Mouse (Mus musculus) gastrocnemius, adult 2 months (tissue): Measurements from ENCODE around the gene Borcs7. TPM values are rescaled to one million over a fixed set of nuclear protein-coding genes. Genes with fewer than 3 reads are reported as not detected.

Experiments used
- DNase-seq: peaks from one replicate; pipeline ENCODE4 v3.0.0; 2022
- H3K27ac ChIP-seq: fragments of 200-600 bp; 2 replicates; pipeline ENCODE4 v1.8.1; 2022; ENCODE audit warnings: mild to moderate bottlenecking
- H3K4me3 ChIP-seq: fragments of 200-600 bp; 2 replicates; pipeline ENCODE4 v1.8.1; 2022; ENCODE audit warnings: mild to moderate bottlenecking, moderate library complexity
- CTCF ChIP-seq: fragments of 200-600 bp; IDR thresholded peaks from 2 replicates; pipeline ENCODE4 v1.8.1; 2022; ENCODE audit warnings: antibody characterized with exemption, mild to moderate bottlenecking, moderate library complexity
- intact Hi-C: fragments of 180-260 bp; cut with DNase I; formaldehyde crosslinking; loops from one replicate; pipeline ENCODE4 v1.15.1; 2025
- long read RNA-seq, 2 experiments: library from polyadenylated mRNA; stranded (forward); transcript quantifications; one replicate each; pipeline ENCODE4 v2.0.0; 2021
- total RNA-seq, 2 experiments: library from RNA; stranded (reverse); gene quantifications; 2 replicates each; pipeline ENCODE4 v1.2.3; 2021

Gene Borcs7
- 10 to 100 TPM; 12.1 to 12.2 TPM for total RNA-seq
- long read RNA-seq, experiment 1, transcript Borcs7-201 (5 exons, 2,176 nt): major isoform, 24 of 33 reads
- long read RNA-seq, experiment 1, partial matches to known transcripts: 1 of 33 reads
- long read RNA-seq, experiment 1, other reads (novel, unspliced or antisense): 8 of 33 reads
- long read RNA-seq, experiment 2, transcript Borcs7-201 (5 exons, 2,176 nt): major isoform, 40 of 49 reads
- long read RNA-seq, experiment 2, partial matches to known transcripts: 1 of 49 reads
- long read RNA-seq, experiment 2, other reads (novel, unspliced or antisense): 8 of 49 reads

DNA sequence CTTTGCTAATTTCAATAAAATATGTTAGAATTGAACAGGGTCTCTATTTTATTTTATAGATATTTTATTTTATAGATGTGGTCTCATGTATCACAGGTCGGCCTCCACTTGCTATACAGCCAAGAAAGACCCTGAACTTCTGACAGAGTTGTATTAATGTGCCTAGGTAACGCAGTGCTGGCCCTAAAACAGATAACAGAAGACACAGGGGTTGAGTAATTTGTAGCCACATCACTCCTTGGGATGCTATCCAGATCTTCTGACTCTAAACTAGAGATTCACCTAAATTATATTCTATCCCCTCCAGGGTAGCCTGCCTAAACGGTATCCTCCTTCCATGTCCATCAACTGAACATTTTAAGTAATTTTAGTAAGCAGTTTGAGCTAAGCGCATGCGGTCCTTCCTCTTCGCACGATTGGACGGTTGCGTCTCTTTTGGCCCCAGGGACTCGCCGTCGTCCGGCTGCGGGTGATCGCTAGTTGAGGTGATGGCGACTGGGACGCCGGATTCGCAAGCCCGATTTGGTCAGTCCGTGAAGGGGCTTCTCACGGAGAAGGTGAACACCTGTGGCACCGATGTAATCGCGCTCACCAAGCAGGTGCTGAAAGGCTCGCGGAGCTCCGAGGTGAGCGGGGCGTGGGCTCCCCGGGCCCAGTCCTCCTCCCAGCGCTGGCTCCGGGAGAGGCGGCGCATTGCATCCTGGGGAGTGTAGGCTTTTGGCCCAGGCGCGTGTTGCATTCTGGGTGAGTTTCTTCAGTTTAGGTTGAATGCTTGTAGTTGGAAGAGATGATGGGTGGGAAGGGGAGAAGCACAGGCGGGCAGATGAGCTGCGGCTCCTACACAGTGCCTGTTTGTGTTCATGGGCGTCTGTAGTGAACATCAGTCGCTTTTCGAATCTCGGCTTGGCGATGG is at the start of gene Borcs7:
Gene Borcs7 (plus strand): TSS at position 447 of the 913 bp plus-strand sequence.
- peak; percentile 90 for DNase-seq
- H3K27ac ChIP-seq: peak within 1 kb of the TSS; percentile 97
- intact Hi-C loops: loop anchor here (10.0 kb wide), 1 partner anchor 355 kb away; no protein-coding TSS in a partner anchor
- H3K4me3 ChIP-seq: peak within 1 kb of the TSS; percentile 91
- TF ChIP-seq CTCF: no peak

DNA sequence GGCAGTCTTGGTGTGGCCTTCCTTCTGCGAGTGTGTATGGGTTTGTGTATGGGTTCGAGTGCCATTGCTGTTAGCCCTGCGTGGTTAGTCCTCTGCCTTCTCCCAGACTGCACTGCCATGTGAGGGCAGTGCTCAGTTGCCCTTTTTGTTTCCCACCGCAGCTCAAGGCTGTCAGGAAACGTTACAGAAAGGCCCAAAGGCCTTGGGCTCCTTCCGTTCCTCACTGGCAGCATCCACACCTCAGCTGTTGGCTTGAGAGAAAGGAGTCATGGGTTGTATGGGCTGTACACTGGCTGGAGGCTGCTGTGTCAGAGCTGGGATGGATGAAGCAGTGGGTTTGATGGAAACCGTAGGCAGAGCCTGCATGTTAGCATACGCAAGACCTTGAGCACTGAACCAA is 48.9 kb upstream of the Borcs7 start:
- TF ChIP-seq CTCF: no peak
- peak overlapping the region; percentile 65 for H3K4me3 ChIP-seq
- intact Hi-C loops: loop anchor here (1.0 kb wide), 1 partner anchor 15 kb away; no protein-coding TSS in a partner anchor
- DNase-seq: no peak
- H3K27ac ChIP-seq: peak overlapping the region; percentile 95

DNA sequence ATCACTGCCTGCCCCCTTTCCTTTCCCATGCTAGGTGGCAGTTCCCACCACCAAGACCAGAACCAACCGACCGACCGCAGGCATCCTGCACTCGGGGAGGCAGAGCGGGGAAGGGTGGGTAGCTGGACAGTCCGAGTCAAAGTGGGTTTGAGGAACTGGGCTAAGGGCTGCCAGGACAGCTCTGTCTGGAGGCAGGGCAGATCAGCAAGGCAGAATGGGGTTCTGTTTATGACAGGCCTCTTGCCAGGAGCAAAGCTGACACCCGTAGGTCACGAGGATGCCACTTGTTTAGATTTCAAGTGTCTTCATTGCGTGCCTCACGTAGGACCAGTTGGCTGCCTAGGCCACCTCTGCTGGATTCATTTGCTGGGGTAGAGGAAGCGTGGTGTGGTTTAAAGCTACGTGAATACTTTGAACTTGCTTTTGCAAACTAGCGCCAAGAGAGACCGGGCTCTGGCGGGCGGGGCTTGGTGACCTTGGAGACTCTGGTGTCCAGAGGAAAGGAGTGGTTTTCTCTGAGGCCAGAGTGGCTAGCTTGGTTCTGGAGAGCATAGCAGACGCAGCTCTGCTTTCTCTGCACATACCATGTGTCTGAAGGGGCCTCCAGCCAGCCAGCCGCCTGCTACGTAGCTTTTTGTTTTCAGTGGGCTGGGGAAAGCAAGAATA is 48.2 kb upstream of the Borcs7 start:
- TF ChIP-seq CTCF: no peak
- H3K4me3 ChIP-seq: peak overlapping the region; percentile 65
- H3K27ac ChIP-seq: peak overlapping the region; percentile 95
- peak; percentile 89 for DNase-seq
- intact Hi-C loops: loop anchor here (1.0 kb wide), 1 partner anchor 16 kb away; no protein-coding TSS in a partner anchor

DNA sequence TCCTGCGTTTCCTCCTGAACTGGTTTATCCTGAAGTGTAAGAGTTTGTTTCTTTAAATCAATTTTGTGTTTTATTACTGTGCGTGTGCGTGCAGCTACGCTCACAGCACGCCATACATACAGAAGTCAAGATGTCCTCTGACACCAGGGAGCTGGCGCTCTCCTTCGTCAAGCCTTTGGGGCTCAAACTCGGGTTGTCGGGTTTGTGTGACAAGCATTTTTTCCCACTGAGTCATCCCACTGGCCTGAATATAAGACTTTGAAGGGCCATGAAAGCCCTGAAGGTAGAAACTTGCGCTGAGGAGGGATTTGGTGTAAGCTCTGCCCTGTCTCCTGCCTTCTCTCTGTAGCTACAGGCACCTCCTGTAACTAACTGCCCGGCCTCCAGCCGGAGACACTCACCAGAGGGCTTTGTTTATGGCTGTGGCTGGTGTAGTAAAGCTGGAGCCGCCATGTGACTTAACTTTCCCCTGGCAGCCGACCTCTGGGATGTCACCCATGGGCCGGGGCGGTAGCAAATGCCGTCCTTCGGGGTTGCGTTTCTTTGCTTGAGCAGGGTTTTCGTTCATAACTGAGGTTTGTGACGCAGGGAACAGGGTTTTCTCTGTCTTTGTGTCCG is 47.5 kb upstream of the Borcs7 start:
- Histone ChIP-seq H3K4me3 (peak overlapping the region; percentile 65), H3K27ac (peak overlapping the region; percentile 95)
- peak; percentile 72 for DNase-seq
- intact Hi-C loops: no loop called here
- TF ChIP-seq CTCF: no peak

DNA sequence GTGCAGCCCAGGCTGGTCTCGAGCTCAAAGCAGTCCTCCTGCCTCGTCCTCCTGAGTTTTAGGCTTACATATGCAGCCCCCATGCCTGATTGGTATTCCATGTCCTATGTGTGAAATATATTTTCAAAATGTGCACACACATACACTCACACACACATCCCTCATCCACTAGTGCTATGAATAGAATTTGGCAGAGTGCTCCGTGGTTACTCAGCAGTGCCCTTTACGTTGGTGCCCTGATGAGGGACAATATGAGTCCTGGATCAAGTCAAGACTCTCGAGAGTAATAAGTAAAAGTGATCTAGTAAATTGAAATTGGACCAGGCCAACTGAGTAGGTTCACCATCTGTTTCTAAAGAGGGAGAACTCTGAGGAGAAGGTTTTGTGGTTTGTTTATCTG is 46.5 kb upstream of the Borcs7 start:
- intact Hi-C loops: no loop called here
- peak overlapping the region; percentile 95 for H3K27ac ChIP-seq

DNA sequence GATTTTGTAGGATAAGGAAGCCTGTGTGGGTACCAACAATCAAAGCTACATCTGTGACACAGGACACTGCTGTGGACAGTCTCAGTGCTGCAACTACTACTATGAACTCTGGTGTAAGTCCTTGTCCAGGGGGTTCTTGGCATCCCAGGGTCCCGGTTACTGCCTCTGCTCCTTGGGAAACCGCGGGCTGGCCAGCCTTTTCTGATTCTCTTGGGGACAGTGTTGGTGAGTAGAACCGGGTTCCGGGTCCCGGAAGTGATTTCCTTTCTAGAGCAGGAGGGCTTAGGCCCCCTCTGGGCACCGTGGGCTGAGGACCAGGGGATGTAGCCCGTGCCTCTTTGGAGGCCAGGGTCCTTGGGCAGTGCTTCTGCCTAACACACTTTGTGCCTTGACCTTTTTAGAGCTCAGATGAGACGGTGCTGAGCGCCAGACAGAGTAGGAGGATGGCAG is 45.3 kb upstream of the Borcs7 start:
- peak overlapping the region; percentile 95 for H3K27ac ChIP-seq
- DNase-seq: no peak
- no peak for TF ChIP-seq CTCF
- intact Hi-C loops: no loop called here
- H3K4me3 ChIP-seq: peak overlapping the region; percentile 65

More for the DNA sequence above, 46.5 kb upstream of the Borcs7 start:
- DNase-seq: peak; percentile 53
- H3K4me3 ChIP-seq: peak overlapping the region; percentile 65
- TF ChIP-seq CTCF: no peak

DNA sequence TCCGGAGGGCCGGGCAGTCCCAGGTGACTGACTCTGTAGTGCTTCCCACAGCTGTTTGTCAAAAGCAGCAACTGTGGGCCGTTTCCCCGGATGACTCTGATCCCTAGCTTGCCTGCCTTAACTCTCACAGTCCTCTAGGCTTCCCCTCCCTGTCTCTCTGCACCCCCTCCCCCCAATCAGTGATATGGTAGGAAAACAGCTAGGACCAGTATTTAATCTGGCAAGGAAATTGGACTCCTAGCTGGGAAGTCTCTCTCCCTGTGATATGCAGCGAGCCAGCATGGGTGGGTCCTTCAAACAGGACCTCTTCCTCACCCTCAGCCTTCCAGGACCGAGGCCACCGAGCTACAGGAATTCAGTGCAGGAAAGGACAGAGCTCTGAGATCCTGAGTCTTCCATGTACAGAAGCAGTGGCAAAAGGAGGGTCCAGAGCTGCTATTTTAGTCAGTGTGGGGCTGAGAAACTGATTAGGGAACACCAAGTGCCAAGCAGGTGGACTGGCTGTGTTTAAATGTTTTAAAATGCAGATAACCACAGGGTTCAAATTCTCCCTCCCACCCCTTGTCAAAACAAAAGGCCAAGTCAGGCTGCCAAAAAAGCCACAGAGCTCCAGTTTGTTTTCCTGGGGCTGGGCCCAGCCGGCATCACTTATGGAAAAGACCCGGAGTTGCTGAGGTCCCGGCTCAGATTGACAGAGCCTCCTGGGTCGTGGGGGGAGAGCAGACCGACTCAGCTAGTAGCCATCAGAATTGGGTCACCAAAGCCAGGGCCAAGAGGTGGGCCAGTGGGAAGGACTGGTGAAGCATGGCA is 44.7 kb upstream of the Borcs7 start:
- no peak for TF ChIP-seq CTCF
- intact Hi-C loops: no loop called here
- peak overlapping the region; percentile 65 for H3K4me3 ChIP-seq
- DNase-seq: peak; percentile 81
- H3K27ac ChIP-seq: peak overlapping the region; percentile 95

DNA sequence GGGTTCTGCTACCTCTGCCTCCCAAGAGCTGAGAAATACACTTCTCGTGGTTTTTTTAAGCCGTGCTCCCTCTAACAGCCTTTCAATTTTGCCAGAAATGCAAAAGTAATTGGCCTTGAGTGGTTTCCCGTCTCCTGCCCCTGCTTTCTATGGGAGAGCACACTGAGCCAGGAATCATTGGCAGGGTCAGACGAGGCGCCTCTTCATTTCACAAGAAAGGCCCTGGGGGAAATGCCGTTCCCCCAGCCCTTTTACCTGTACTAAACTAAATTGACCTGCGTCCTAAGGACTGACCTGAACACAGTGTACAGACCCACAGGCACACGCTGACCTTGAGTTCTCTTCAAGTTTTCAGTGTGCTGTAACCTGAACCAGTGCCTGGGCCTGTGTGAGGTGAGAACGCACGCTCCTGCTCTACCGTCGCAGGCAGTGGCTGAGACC is 43.6 kb upstream of the Borcs7 start:
- Histone ChIP-seq H3K27ac (peak overlapping the region; percentile 95), H3K4me3 (peak overlapping the region; percentile 65)

DNA sequence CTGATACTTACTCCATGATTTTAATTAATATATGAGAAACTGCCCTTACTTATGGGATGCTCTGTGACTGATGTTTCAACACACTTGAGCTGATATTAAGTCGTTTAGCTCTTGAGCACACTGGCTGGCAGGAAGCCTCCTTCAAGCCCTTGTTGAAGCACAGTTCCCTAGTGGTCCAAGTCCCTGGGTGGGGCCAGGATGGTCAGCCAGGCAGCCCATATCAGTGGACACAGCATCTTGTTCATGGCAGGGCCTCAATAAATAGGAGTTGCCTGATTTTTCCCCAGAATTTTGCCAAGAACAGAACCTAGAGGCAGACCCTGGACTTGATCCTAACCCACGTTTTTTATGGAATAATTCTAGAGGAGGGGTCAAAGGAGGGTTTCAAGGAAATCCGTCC is 42.5 kb upstream of the Borcs7 start:
- no peak for TF ChIP-seq CTCF
- DNase-seq: peak; percentile 72
- peak overlapping the region; percentile 95 for H3K27ac ChIP-seq
- intact Hi-C loops: no loop called here
- H3K4me3 ChIP-seq: peak overlapping the region; percentile 65; the same call in 1 of the 2 replicates

More for the DNA sequence above, 43.6 kb upstream of the Borcs7 start:
- DNase-seq: peak; percentile 81
- intact Hi-C loops: no loop called here
- no peak for TF ChIP-seq CTCF

DNA sequence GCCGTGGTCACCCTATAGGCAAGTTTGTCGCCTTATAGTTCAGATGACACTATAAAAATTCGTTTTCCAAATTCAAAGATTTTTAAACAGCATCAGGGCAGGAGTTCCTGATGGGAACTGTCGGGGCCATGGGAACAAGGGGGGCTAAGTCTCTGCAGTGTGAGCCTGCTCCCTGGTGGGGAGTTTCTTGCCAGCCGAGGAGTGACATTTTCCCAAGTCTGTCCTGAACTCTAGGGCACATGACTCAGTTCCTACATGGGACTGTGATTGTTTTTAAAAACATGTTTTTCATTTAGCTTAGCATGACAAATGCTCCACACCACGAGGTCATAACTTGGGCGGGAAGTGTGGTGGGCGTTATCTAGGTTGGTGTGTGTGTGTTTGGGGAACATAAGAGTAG is 41.9 kb upstream of the Borcs7 start:
- peak; percentile 54 for DNase-seq
- Histone ChIP-seq H3K4me3 (no peak overlapping the region), H3K27ac (peak overlapping the region; percentile 95)
- peak; percentile 50 for TF ChIP-seq CTCF
- intact Hi-C loops: no loop called here

DNA sequence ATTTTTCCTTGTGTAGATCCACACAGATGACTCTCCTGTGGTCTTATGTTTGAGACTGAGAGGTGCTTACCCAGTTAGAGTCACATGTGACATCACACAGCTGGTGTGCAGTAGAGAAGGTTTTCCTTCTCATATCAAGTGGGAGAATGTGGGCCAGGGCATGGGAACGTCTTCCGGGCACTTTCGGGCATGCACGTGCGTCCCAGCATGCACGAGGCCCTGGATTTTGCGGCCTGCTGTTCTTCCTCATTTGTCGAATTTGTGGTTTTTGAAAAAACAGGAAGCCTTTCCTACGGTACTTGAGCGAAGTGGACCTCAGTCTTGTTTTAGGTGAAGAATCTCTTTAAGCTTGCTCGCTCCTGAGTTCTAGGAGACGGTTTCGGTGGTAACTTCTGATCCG is 41.1 kb upstream of the Borcs7 start:
- intact Hi-C loops: no loop called here
- no peak overlapping the region for H3K4me3 ChIP-seq
- H3K27ac ChIP-seq: peak overlapping the region; percentile 95
- no peak for TF ChIP-seq CTCF
- DNase-seq: no peak
